Mouse (Mus musculus) stomach, embryonic 14.5 days (tissue): ENCODE results near the gene Sypl. TPM values are rescaled to one million over a fixed set of nuclear protein-coding genes. Genes with fewer than 3 reads are reported as not detected.

ENCODE experiments used
- ATAC-seq: fragments of 200-750 bp; cut with Nextera tagmentation; 2 replicates; pipeline ENCODE4 v1.8.0; 2017; ENCODE audit warnings: low read depth, moderate TSS enrichment; ENCODE audit not compliant: insufficient number of reproducible peaks, insufficient read depth, low FRiP score
- H3K27ac ChIP-seq: fragments of 300-500 bp; sonication (generic); 2 replicates; pipeline ENCODE4 v1.5.1; 2014; ENCODE audit warnings: mild to moderate bottlenecking, low read length, moderate library complexity, mixed read lengths
- H3K27me3 ChIP-seq: fragments of 300-500 bp; sonication (generic); 2 replicates; pipeline ENCODE4 v1.6.1; 2014; ENCODE audit warnings: low read length, control low read depth, mixed read lengths; ENCODE audit not compliant: control insufficient read depth, insufficient read depth
- H3K36me3 ChIP-seq: fragments of 300-500 bp; sonication (generic); 2 replicates; pipeline ENCODE4 v1.6.1; 2014; ENCODE audit warnings: mild to moderate bottlenecking, control low read depth, low read length, moderate library complexity, mixed read lengths; ENCODE audit not compliant: control insufficient read depth, insufficient read depth
- H3K4me1 ChIP-seq: fragments of 300-500 bp; sonication (generic); 2 replicates; pipeline ENCODE4 v1.6.1; 2014; ENCODE audit warnings: low read length, control low read depth, mixed read lengths; ENCODE audit not compliant: control insufficient read depth, insufficient read depth
- H3K4me2 ChIP-seq: fragments of 300-500 bp; sonication (generic); replicated peaks from 2 replicates; pipeline ENCODE4 v1.6.1; 2014; ENCODE audit warnings: low read depth, low read length, control low read depth
- H3K4me3 ChIP-seq: fragments of 300-500 bp; sonication (generic); 2 replicates; pipeline ENCODE4 v1.5.1; 2014; ENCODE audit warnings: low read depth, low read length, control low read depth
- H3K9ac ChIP-seq: fragments of 300-500 bp; sonication (generic); replicated peaks from 2 replicates; pipeline ENCODE4 v1.6.1; 2014; ENCODE audit warnings: low read depth, mild to moderate bottlenecking, control low read depth, low read length, moderate library complexity, mixed read lengths
- H3K9me3 ChIP-seq: fragments of 300-500 bp; sonication (generic); 2 replicates; pipeline ENCODE4 v1.6.1; 2016; ENCODE audit warnings: low read depth, low read length, control low read depth; ENCODE audit not compliant: control insufficient read depth
- WGBS: fragments of 180-500 bp; shearing (Covaris S2); extraction: QIAGEN DNeasy Blood & Tissue Kit; methylation state at CpG from one replicate; pipeline ENCODE4 v1.1.7; 2014; 5-methylcytosine and 5-hydroxymethylcytosine counted together
- polyA plus RNA-seq: library from polyadenylated mRNA; unstranded; fragments of >200 nt; fragmentation: Nextera tagmentation; extraction: Ambion mirVana; gene quantifications from 2 replicates; pipeline ENCODE4 v1.2.1, GENCODE M21; 2014

The Sypl gene
- polyA plus RNA-seq, 1 experiment from 2014 or later = 137 TPM

DNA sequence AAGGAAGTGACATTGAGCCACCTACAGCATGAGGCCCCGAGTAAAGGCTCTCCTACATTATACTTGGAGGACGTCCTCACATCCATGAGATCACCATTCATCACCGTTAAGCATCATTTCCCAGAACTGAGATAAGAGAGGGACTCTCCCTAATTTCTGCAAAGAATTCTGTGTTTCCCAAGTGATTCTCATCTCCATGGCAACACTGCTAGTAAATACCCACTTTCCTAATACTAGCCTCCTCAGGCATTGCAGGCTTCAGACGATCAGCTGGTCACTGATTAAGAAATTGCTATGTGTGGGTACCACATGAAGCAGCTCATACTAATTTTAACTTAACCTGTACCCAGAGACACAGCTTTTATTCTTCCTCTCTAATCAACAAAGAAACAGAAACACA is 46.7 kb downstream of the Sypl start:
- ATAC-seq = no peak
- WGBS = 50% methylated on average over 4 of the region's 4 CpGs
- H3K9me3 ChIP-seq = no peaks in the 10 kb centered on the region
- H3K4me2 ChIP-seq = no peak overlapping the region
- H3K36me3 ChIP-seq = no peaks in the 10 kb centered on the region
- H3K4me3 ChIP-seq = no peak overlapping the region
- H3K27ac ChIP-seq = no peak overlapping the region
- H3K9ac ChIP-seq = no peak overlapping the region
- H3K27me3 ChIP-seq = no peaks in the 10 kb centered on the region
- no peaks in the 10 kb centered on the region for H3K4me1 ChIP-seq

GRCm38 (mm10) chr12:33003339-33003965 is 49.8 kb downstream of the Sypl start:
- H3K9ac ChIP-seq = no peak overlapping the region
- H3K27me3 ChIP-seq = no peaks in the 10 kb centered on the region
- no peaks in the 10 kb centered on the region; the same call in 1 of the 2 replicates for H3K4me1 ChIP-seq
- ATAC-seq = no peak
- H3K4me3 ChIP-seq = no peak overlapping the region
- H3K4me2 ChIP-seq = no peak overlapping the region
- H3K9me3 ChIP-seq = no peaks in the 10 kb centered on the region
- 30% methylated on average over 8 of the region's 8 CpGs for whole genome bisulfite sequencing
- H3K36me3 ChIP-seq = no peaks in the 10 kb centered on the region
- H3K27ac ChIP-seq = no peak overlapping the region

GRCm38 (mm10) chr12:33005858-33006257 is 52.2 kb downstream of the Sypl start:
- Histone ChIP-seq H3K4me1 (peaks cover 4% of the 10 kb centered on the region; the same call in 1 of the 2 replicates), H3K9ac (no peak overlapping the region), H3K36me3 (no peaks in the 10 kb centered on the region), H3K4me2 (no peak overlapping the region), H3K27me3 (no peaks in the 10 kb centered on the region), H3K4me3 (no peak overlapping the region), H3K9me3 (no peaks in the 10 kb centered on the region), H3K27ac (no peak overlapping the region)
- WGBS = 67% methylated on average over 5 of the region's 5 CpGs
- no peak for ATAC-seq

GRCm38 (mm10) chr12:33007176-33007575 is 53.5 kb downstream of the Sypl start:
- Histone ChIP-seq H3K4me2 (no peak overlapping the region), H3K4me1 (peaks cover 4% of the 10 kb centered on the region; the same call in 1 of the 2 replicates), H3K4me3 (no peak overlapping the region), H3K9ac (no peak overlapping the region), H3K36me3 (no peaks in the 10 kb centered on the region), H3K27me3 (no peaks in the 10 kb centered on the region), H3K27ac (no peak overlapping the region), H3K9me3 (no peaks in the 10 kb centered on the region)
- 82% methylated on average over 2 of the region's 2 CpGs for WGBS
- no peak for ATAC-seq

- Histone ChIP-seq H3K27ac (peak overlapping the region; percentile 83), H3K27me3 (no peaks in the 10 kb centered on the region), H3K4me2 (no peak overlapping the region), H3K36me3 (no peaks in the 10 kb centered on the region), H3K9me3 (no peaks in the 10 kb centered on the region), H3K9ac (no peak overlapping the region), H3K4me3 (no peak overlapping the region), H3K4me1 (peaks cover 4% of the 10 kb centered on the region; the same call in 1 of the 2 replicates)
- 52% methylated on average over 7 of the region's 7 CpGs for WGBS
- peak; percentile 86 for ATAC-seq
Measured at GRCm38 (mm10) chr12:33008305-33009110, 54.8 kb downstream of the Sypl start.

- Histone ChIP-seq H3K27me3 (no peaks in the 10 kb centered on the region), H3K9me3 (no peaks in the 10 kb centered on the region), H3K4me1 (peaks cover 4% of the 10 kb centered on the region; the same call in 1 of the 2 replicates), H3K9ac (no peak overlapping the region), H3K36me3 (no peaks in the 10 kb centered on the region), H3K4me3 (no peak overlapping the region), H3K27ac (peak overlapping the region; percentile 83; the same call in 1 of the 2 replicates), H3K4me2 (no peak overlapping the region)
- no peak for ATAC-seq
- whole genome bisulfite sequencing = 80% methylated on average over 6 of the region's 6 CpGs
Measured at GRCm38 (mm10) chr12:33009206-33009966, 55.7 kb downstream of the Sypl start.

DNA sequence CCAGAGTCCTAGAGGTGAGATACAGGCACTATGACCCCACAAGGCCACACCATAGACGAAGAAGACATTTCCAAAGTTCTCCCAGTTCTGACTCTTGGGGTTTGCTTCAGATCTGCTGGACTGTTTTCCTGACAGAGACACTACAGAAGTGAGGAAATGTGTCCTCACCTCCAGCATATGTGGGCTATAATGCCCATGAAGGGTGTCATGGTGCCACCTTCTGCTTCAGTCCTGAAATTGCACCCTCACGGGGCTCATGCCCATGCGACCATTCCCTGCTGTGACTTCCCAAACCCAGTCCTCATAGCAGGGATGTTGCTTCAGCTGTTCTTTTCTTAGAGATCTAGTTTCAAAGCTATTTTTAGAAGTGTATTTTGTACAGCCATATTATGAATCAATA is 56.3 kb downstream of the Sypl start:
- Histone ChIP-seq H3K4me2 (no peak overlapping the region), H3K27ac (no peak overlapping the region), H3K9me3 (no peaks in the 10 kb centered on the region), H3K36me3 (no peaks in the 10 kb centered on the region), H3K4me3 (no peak overlapping the region), H3K4me1 (peaks cover 4% of the 10 kb centered on the region; the same call in 1 of the 2 replicates), H3K9ac (no peak overlapping the region), H3K27me3 (no peaks in the 10 kb centered on the region)
- 41% methylated on average over 3 of the region's 3 CpGs for WGBS
- no peak for ATAC-seq

GRCm38 (mm10) chr12:33014050-33014796 is 60.5 kb downstream of the Sypl start:
- Histone ChIP-seq H3K9ac (no peak overlapping the region), H3K27me3 (no peaks in the 10 kb centered on the region), H3K36me3 (no peaks in the 10 kb centered on the region), H3K4me3 (no peak overlapping the region), H3K27ac (no peak overlapping the region), H3K4me1 (0 out of 2 replicates have a peak, but pooled peaks cover 2% of the 10 kb centered on the region), H3K4me2 (no peak overlapping the region), H3K9me3 (no peaks in the 10 kb centered on the region)
- ATAC-seq = no peak
- 58% methylated on average over 7 of the region's 7 CpGs for WGBS
